Mouse (Mus musculus): Measurements from ENCODE around the gene Dennd4a. TPM values are rescaled to one million over a fixed set of nuclear protein-coding genes. Genes with fewer than 3 reads are reported as not detected.

Dennd4a gene
- total and polyA plus RNA-seq, 2 experiments from 2014 or later = 7.1 to 15.2 TPM

DNA sequence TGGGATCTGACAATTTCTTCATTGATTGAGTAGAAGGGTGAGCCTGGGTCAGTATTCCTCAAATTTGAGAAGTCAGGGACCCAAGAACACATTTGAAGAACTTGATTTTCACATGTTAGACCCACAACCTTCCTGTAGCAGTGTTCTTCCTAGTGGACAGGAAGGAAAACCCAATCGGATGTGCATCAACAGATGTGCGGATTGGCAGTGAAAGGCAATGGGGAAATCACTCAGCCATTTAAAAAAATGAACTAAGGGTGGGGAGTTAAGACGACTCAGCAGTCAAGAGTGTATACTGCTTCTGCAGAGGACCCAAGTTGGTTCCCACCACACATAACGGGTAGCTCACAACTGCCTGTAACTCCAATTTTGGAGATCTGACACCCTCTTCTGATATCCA, 35.6 kb upstream of the Dennd4a start:
- Histone ChIP-seq H3K36me3 (ENCODE audit: insufficient read depth, low read length) (no peaks in the 10 kb centered on the region), H3K4me3 (ENCODE audit: low read depth, low read length) (no peak overlapping the region), H3K9ac (replicated peaks; ENCODE audit: low read length, poor library complexity, severe bottlenecking) (no peak overlapping the region), H3K9me3 (ENCODE audit: low read length) (no peaks in the 10 kb centered on the region), H3K27me3 (ENCODE audit: insufficient read depth, low read length) (no peaks in the 10 kb centered on the region), H3K4me2 (ENCODE audit: low read depth, low read length, poor library complexity, severe bottlenecking) (no peak overlapping the region), H3K27ac (ENCODE audit: low read depth, low read length) (0 out of 2 replicates have a peak overlapping the region, but pooled peaks have one; percentile 27), H3K4me1 (ENCODE audit: insufficient read depth, low read length) (no peaks in the 10 kb centered on the region)
- no peak for TF ChIP-seq CTCF (IDR thresholded peaks at IDR 0.05)
- DNase-seq (ENCODE audit: low spot score) = no peak
- 84% methylated on average over 4 of the region's 4 CpGs for WGBS
- no peak for ATAC-seq (ENCODE audit: low FRiP score)

GRCm38 (mm10) chr9:64777441-64777987, 33.6 kb upstream of the Dennd4a start:
- H3K4me1 ChIP-seq (ENCODE audit: insufficient read depth, low read length) = no peaks in the 10 kb centered on the region
- H3K4me3 ChIP-seq (ENCODE audit: low read depth, low read length) = no peak overlapping the region
- H3K36me3 ChIP-seq (ENCODE audit: insufficient read depth, low read length) = no peaks in the 10 kb centered on the region
- no peak overlapping the region for H3K27ac ChIP-seq (ENCODE audit: low read depth, low read length)
- H3K9me3 ChIP-seq (ENCODE audit: low read length) = no peaks in the 10 kb centered on the region
- H3K27me3 ChIP-seq (ENCODE audit: insufficient read depth, low read length) = no peaks in the 10 kb centered on the region
- ATAC-seq (ENCODE audit: low FRiP score) (no peak), DNase-seq (ENCODE audit: low spot score) (no peak)
- 83% methylated on average over 4 of the region's 4 CpGs for WGBS
- no peak for TF ChIP-seq CTCF (IDR thresholded peaks at IDR 0.05)
- no peak overlapping the region for H3K4me2 ChIP-seq (ENCODE audit: low read depth, low read length, poor library complexity, severe bottlenecking)
- H3K9ac ChIP-seq (replicated peaks; ENCODE audit: low read length, poor library complexity, severe bottlenecking) = no peak overlapping the region

DNA sequence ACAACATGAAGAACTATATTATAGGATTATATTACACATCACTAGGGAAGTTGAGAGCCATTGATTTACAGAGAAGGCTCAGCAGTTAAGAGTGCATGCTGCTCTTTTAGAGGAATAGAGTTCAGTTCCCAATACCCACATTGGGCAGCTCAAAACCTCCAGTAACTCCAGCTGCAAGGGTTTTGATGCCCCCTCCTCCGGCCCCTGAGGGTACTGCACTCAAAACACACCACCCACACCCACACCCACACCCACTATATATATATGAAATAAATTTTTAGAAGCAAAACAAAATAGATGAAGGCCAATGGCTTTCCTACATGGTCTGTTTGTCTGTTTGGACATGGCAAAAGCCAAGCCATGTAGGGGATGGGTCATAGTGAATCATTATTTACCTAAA, 33.0 kb upstream of the Dennd4a start:
- no peak overlapping the region for H3K4me3 ChIP-seq (ENCODE audit: low read depth, low read length)
- no peaks in the 10 kb centered on the region for H3K27me3 ChIP-seq (ENCODE audit: insufficient read depth, low read length)
- ATAC-seq (ENCODE audit: low FRiP score) (no peak), DNase-seq (ENCODE audit: low spot score) (no peak)
- TF ChIP-seq CTCF (IDR thresholded peaks at IDR 0.05) = no peak
- H3K27ac ChIP-seq (ENCODE audit: low read depth, low read length) = no peak overlapping the region
- no peak overlapping the region for H3K4me2 ChIP-seq (ENCODE audit: low read depth, low read length, poor library complexity, severe bottlenecking)
- H3K36me3 ChIP-seq (ENCODE audit: insufficient read depth, low read length) = no peaks in the 10 kb centered on the region
- no peak overlapping the region for H3K9ac ChIP-seq (replicated peaks; ENCODE audit: low read length, poor library complexity, severe bottlenecking)
- 95% methylated on average over 1 of the region's 1 CpGs for WGBS
- H3K9me3 ChIP-seq (ENCODE audit: low read length) = no peaks in the 10 kb centered on the region
- H3K4me1 ChIP-seq (ENCODE audit: insufficient read depth, low read length) = no peaks in the 10 kb centered on the region

DNA sequence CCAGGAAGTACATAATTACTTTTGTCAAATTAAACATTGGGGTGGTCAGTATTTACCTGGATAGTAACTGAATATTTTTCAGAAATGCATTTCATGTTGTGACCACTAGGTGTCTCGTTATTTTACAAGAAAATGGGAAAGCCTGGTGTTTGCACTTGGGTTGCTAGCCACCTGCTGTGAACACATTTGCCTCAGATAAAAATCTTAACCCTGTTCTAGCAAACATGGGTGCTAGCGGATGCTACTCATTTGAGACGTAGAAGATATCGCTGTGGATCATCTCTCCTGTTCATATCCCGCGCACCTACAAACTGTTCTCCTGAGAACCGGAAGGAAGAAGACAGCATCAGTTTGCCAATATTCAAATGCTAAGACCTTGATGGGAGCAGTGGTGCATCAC, 31.5 kb upstream of the Dennd4a start:
- H3K27me3 ChIP-seq (ENCODE audit: insufficient read depth, low read length) = no peaks in the 10 kb centered on the region
- H3K4me1 ChIP-seq (ENCODE audit: insufficient read depth, low read length) = no peaks in the 10 kb centered on the region
- H3K27ac ChIP-seq (ENCODE audit: low read depth, low read length) = no peak overlapping the region
- peak; percentile 70 for DNase-seq (ENCODE audit: low spot score)
- no peaks in the 10 kb centered on the region for H3K9me3 ChIP-seq (ENCODE audit: low read length)
- H3K4me2 ChIP-seq (ENCODE audit: low read depth, low read length, poor library complexity, severe bottlenecking) = no peak overlapping the region
- H3K4me3 ChIP-seq (ENCODE audit: low read depth, low read length) = no peak overlapping the region
- WGBS = 46% methylated on average over 7 of the region's 7 CpGs
- peak; percentile 75 for TF ChIP-seq CTCF (IDR thresholded peaks at IDR 0.05)
- ATAC-seq (ENCODE audit: low FRiP score) = no peak
- no peaks in the 10 kb centered on the region for H3K36me3 ChIP-seq (ENCODE audit: insufficient read depth, low read length)
- no peak overlapping the region for H3K9ac ChIP-seq (replicated peaks; ENCODE audit: low read length, poor library complexity, severe bottlenecking)

DNA sequence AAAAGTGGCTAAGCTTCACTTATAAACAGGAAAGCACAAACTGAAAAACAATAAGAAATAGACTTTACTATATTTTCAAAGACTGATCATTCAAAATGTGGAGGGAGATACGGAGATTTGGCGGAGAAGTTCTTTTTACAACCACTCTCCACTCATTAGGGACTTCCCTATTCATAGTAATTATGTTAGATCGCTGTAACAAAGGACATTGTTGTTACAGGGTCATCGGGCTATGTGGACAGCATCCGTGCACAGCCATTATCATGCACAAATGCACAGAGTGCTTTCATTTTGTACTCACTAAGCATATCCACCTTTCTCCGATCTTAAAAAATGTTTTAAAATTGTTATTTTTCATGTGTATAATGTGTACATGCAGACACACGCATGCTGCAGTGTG, 27.6 kb upstream of the Dennd4a start:
- Histone ChIP-seq H3K9ac (replicated peaks; ENCODE audit: low read length, poor library complexity, severe bottlenecking) (no peak overlapping the region), H3K27me3 (ENCODE audit: insufficient read depth, low read length) (no peaks in the 10 kb centered on the region), H3K4me1 (ENCODE audit: insufficient read depth, low read length) (no peaks in the 10 kb centered on the region), H3K4me3 (ENCODE audit: low read depth, low read length) (no peak overlapping the region), H3K36me3 (ENCODE audit: insufficient read depth, low read length) (no peaks in the 10 kb centered on the region), H3K9me3 (ENCODE audit: low read length) (no peaks in the 10 kb centered on the region), H3K27ac (ENCODE audit: low read depth, low read length) (no peak overlapping the region), H3K4me2 (ENCODE audit: low read depth, low read length, poor library complexity, severe bottlenecking) (no peak overlapping the region)
- DNase-seq (ENCODE audit: low spot score) = no peak
- TF ChIP-seq CTCF (IDR thresholded peaks at IDR 0.05) = no peak
- 84% methylated on average over 7 of the region's 7 CpGs for WGBS
- ATAC-seq (ENCODE audit: low FRiP score) = no peak

DNA sequence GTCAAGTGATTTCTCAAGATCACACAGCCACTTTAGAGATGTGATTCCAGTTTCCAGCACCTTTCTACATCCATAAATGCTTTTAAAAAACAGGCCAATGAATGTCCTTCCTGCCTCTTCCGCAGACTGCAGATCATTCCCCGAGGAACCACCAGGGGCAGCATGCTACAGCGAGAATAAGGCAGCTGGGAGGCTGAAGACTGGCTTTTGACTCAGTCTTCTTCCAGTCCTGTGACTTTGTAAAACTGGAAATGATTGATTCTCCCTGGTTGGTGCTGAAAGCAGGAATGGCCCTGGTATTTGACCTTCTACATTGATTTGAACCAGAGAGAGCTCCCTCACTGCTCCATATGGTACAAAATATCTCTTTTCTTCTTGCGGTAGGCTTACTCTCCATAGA, 26.3 kb upstream of the Dennd4a start:
- peak; percentile 72 for TF ChIP-seq CTCF (IDR thresholded peaks at IDR 0.05)
- H3K27me3 ChIP-seq (ENCODE audit: insufficient read depth, low read length) = no peaks in the 10 kb centered on the region
- no peak overlapping the region for H3K4me3 ChIP-seq (ENCODE audit: low read depth, low read length)
- no peaks in the 10 kb centered on the region for H3K9me3 ChIP-seq (ENCODE audit: low read length)
- H3K4me2 ChIP-seq (ENCODE audit: low read depth, low read length, poor library complexity, severe bottlenecking) = no peak overlapping the region
- H3K36me3 ChIP-seq (ENCODE audit: insufficient read depth, low read length) = no peaks in the 10 kb centered on the region
- H3K4me1 ChIP-seq (ENCODE audit: insufficient read depth, low read length) = no peaks in the 10 kb centered on the region
- WGBS = 35% methylated on average over 4 of the region's 4 CpGs
- no peak overlapping the region for H3K9ac ChIP-seq (replicated peaks; ENCODE audit: low read length, poor library complexity, severe bottlenecking)
- ATAC-seq (ENCODE audit: low FRiP score) (no peak), DNase-seq (ENCODE audit: low spot score) (peak; percentile 35)
- no peak overlapping the region for H3K27ac ChIP-seq (ENCODE audit: low read depth, low read length)

All from midbrain, postnatal 0 days (tissue).